Mouse (Mus musculus) intestine, embryonic 15.5 days (tissue): Measurements from ENCODE around the gene Znrd1as. TPM values are rescaled to one million over a fixed set of nuclear protein-coding genes. Genes with fewer than 3 reads are reported as not detected.

Source experiments
- ATAC-seq: fragments of 200-750 bp; cut with Nextera tagmentation; 2 replicates; pipeline ENCODE4 v1.8.0; 2017; ENCODE audit warnings: moderate TSS enrichment, moderate library complexity
- H3K27ac ChIP-seq: fragments of 300-500 bp; sonication (generic); 2 replicates; pipeline ENCODE4 v1.5.1; 2015; ENCODE audit warnings: mild to moderate bottlenecking, inconsistent platforms
- H3K27me3 ChIP-seq: fragments of 300-500 bp; sonication (generic); replicated peaks from 2 replicates; pipeline ENCODE4 v1.6.1; 2015; ENCODE audit warnings: inconsistent platforms
- H3K36me3 ChIP-seq: fragments of 300-500 bp; sonication (generic); 2 replicates; pipeline ENCODE4 v1.6.1; 2015; ENCODE audit warnings: inconsistent platforms
- H3K4me1 ChIP-seq: fragments of 300-500 bp; sonication (generic); replicated peaks from 2 replicates; pipeline ENCODE4 v1.6.1; 2015; ENCODE audit warnings: inconsistent platforms
- H3K4me2 ChIP-seq: fragments of 300-500 bp; sonication (generic); replicated peaks from 2 replicates; pipeline ENCODE4 v1.6.1; 2015; ENCODE audit warnings: mild to moderate bottlenecking, inconsistent platforms
- H3K4me3 ChIP-seq: fragments of 300-500 bp; sonication (generic); replicated peaks from 2 replicates; pipeline ENCODE4 v1.5.1; 2015; ENCODE audit warnings: inconsistent platforms
- H3K9ac ChIP-seq: fragments of 300-500 bp; sonication (generic); 2 replicates; pipeline ENCODE4 v1.6.1; 2015; ENCODE audit warnings: inconsistent platforms
- H3K9me3 ChIP-seq: fragments of 300-500 bp; sonication (generic); 2 replicates; pipeline ENCODE4 v1.6.1; 2016; ENCODE audit warnings: inconsistent platforms
- whole genome bisulfite sequencing: fragments of 180-500 bp; shearing (Covaris S2); methylation state at CpG from one replicate; pipeline ENCODE4 v1.1.7; 2015; 5-methylcytosine and 5-hydroxymethylcytosine counted together
- polyA plus RNA-seq: library from polyadenylated mRNA; unstranded; fragments of >200 nt; fragmentation: Nextera tagmentation; extraction: Ambion mirVana; gene quantifications from 2 replicates; pipeline ENCODE4 v1.2.1, GENCODE M21; 2015

Znrd1as gene
- polyA plus RNA-seq, 1 experiment from 2014 or later: 6.3 TPM

- Histone ChIP-seq H3K36me3 (no peaks in the 10 kb centered on the region), H3K9me3 (no peaks in the 10 kb centered on the region), H3K9ac (peak overlapping the region; percentile 79), H3K27me3 (no peaks in the 10 kb centered on the region), H3K27ac (no peak overlapping the region), H3K4me3 (peak overlapping the region; percentile 59), H3K4me1 (no peaks in the 10 kb centered on the region), H3K4me2 (peak overlapping the region; percentile 88)
- no peak for ATAC-seq
- WGBS: 20% methylated on average over 4 of the region's 4 CpGs
Measured at GRCm38 (mm10) chr17:37003366-37003765, 45.0 kb downstream of the Znrd1as start.

- Histone ChIP-seq H3K36me3 (peaks cover 7% of the 10 kb centered on the region; the same call in 1 of the 2 replicates), H3K4me2 (no peak overlapping the region), H3K9me3 (no peaks in the 10 kb centered on the region), H3K4me3 (no peak overlapping the region), H3K9ac (no peak overlapping the region), H3K4me1 (no peaks in the 10 kb centered on the region), H3K27ac (no peak overlapping the region), H3K27me3 (no peaks in the 10 kb centered on the region)
- no peak for ATAC-seq
- 89% methylated on average over 6 of the region's 6 CpGs for WGBS
Measured at GRCm38 (mm10) chr17:37008161-37008560, 49.8 kb downstream of the Znrd1as start.

GRCm38 (mm10) chr17:37009460-37010042 lies 51.2 kb downstream of the Znrd1as start:
- H3K9me3 ChIP-seq: no peaks in the 10 kb centered on the region
- ATAC-seq: no peak
- H3K4me2 ChIP-seq: no peak overlapping the region
- peaks cover 7% of the 10 kb centered on the region; the same call in 1 of the 2 replicates for H3K36me3 ChIP-seq
- no peaks in the 10 kb centered on the region for H3K4me1 ChIP-seq
- H3K9ac ChIP-seq: no peak overlapping the region
- H3K27ac ChIP-seq: no peak overlapping the region
- 93% methylated on average over 17 of the region's 17 CpGs for WGBS
- H3K27me3 ChIP-seq: no peaks in the 10 kb centered on the region
- no peak overlapping the region for H3K4me3 ChIP-seq

GRCm38 (mm10) chr17:37011719-37012118 lies 53.3 kb downstream of the Znrd1as start:
- 79% methylated on average over 3 of the region's 3 CpGs for WGBS
- no peak for ATAC-seq
- H3K4me1 ChIP-seq: no peaks in the 10 kb centered on the region
- no peak overlapping the region for H3K27ac ChIP-seq
- no peaks in the 10 kb centered on the region for H3K27me3 ChIP-seq
- H3K4me3 ChIP-seq: no peak overlapping the region
- no peak overlapping the region for H3K4me2 ChIP-seq
- no peaks in the 10 kb centered on the region for H3K9me3 ChIP-seq
- H3K9ac ChIP-seq: no peak overlapping the region
- H3K36me3 ChIP-seq: peaks cover 7% of the 10 kb centered on the region; the same call in 1 of the 2 replicates

GRCm38 (mm10) chr17:37012141-37012540 lies 53.7 kb downstream of the Znrd1as start:
- Histone ChIP-seq H3K9ac (no peak overlapping the region), H3K9me3 (no peaks in the 10 kb centered on the region), H3K4me1 (no peaks in the 10 kb centered on the region), H3K4me3 (no peak overlapping the region), H3K36me3 (peaks cover 7% of the 10 kb centered on the region; the same call in 1 of the 2 replicates), H3K27me3 (no peaks in the 10 kb centered on the region), H3K27ac (no peak overlapping the region), H3K4me2 (no peak overlapping the region)
- WGBS: 55% methylated on average over 5 of the region's 5 CpGs
- ATAC-seq: no peak

Other genes with a start within 250 kb of the Znrd1as start
- gene H2-M10.5, start 185.7 kb upstream of the Znrd1as start, polyA plus RNA-seq: not detected in 2 replicates
- gene H2-M10.6, start 146.4 kb upstream of the Znrd1as start, polyA plus RNA-seq: not detected in 2 replicates
- 38.0 and 41.5 TPM in 2 replicates for gene Trim26, start 121.5 kb upstream of the Znrd1as start, polyA plus RNA-seq
- gene Trim15, start 91.4 kb upstream of the Znrd1as start, polyA plus RNA-seq: 4.6 and 6.1 TPM in 2 replicates
- gene Trim10, start 89.0 kb upstream of the Znrd1as start, polyA plus RNA-seq: 4.8 and 5.2 TPM in 2 replicates
- gene Trim40, start 68.5 kb upstream of the Znrd1as start, polyA plus RNA-seq: 0.78 and 1.2 TPM in 2 replicates
- gene Trim31, start 60.5 kb upstream of the Znrd1as start, polyA plus RNA-seq: 43.1 and 47.6 TPM in 2 replicates
- gene Rnf39, start 15.7 kb upstream of the Znrd1as start, polyA plus RNA-seq: 1.7 and 1.8 TPM in 2 replicates
- 95.4 and 99.5 TPM in 2 replicates for gene Ppp1r11, start 6.9 kb upstream of the Znrd1as start, polyA plus RNA-seq
- 69.5 and 76.3 TPM in 2 replicates for gene Znrd1, start within 50 bp of the Znrd1as start, polyA plus RNA-seq
- gene 2410137M14Rik, start 22.6 kb downstream of the Znrd1as start, polyA plus RNA-seq: not detected in 2 replicates
- gene H2-M5, start 30.9 kb downstream of the Znrd1as start, polyA plus RNA-seq: 0.24 and 0.28 TPM in 2 replicates
- 49.9 and 57.6 TPM in 2 replicates for gene Zfp57, start 42.6 kb downstream of the Znrd1as start, polyA plus RNA-seq
- gene Mog, start 64.8 kb downstream of the Znrd1as start, polyA plus RNA-seq: 0.13 and 0.14 TPM in 2 replicates
- 6.0 and 7.6 TPM in 2 replicates for gene Gabbr1, start 87.4 kb downstream of the Znrd1as start, polyA plus RNA-seq
- 0.08 TPM in 1 of 2 replicates, not detected in the other for gene Olfr90, start 129.9 kb downstream of the Znrd1as start, polyA plus RNA-seq
- not detected in 2 replicates for gene Olfr91, start 139.7 kb downstream of the Znrd1as start, polyA plus RNA-seq
- not detected in 2 replicates for gene Olfr92, start 161.5 kb downstream of the Znrd1as start, polyA plus RNA-seq
- gene Olfr93, start 202.9 kb downstream of the Znrd1as start, polyA plus RNA-seq: not detected in 2 replicates
- not detected in 2 replicates for gene Ubd, start 235.3 kb downstream of the Znrd1as start, polyA plus RNA-seq
- gene Olfr94, start 242.4 kb downstream of the Znrd1as start, polyA plus RNA-seq: not detected in 2 replicates